Mouse (Mus musculus): ENCODE data around the gene Olfr771. TPM values are rescaled to one million over a fixed set of nuclear protein-coding genes. Genes with fewer than 3 reads are reported as not detected.
"Not testable (repeated sequence)": the region's sequence is repeated elsewhere in the genome, so short reads cannot be mapped to it uniquely, and the experiment has no call there.

Olfr771 gene
- total RNA-seq (2012; rRNA removed): not detected in 2 replicates
- not detected for polyA plus RNA-seq (2012; ENCODE audit: insufficient read depth in 1 of 2, insufficient read length in 2 of 2, low read depth in 1 of 2, low replicate concordance in 2 of 2, missing spikeins in 1 of 2)

GRCm38 (mm10) chr10:129164651-129165050 lies at the start of gene Olfr771:
TSS of gene Olfr771 (minus strand) at chr10:129164751.
- Histone ChIP-seq H3K27me3 (ENCODE audit: control insufficient read depth in 1 of 2, insufficient read depth in 2 of 2, low read length in 2 of 2) (no peaks in the 10 kb centered on the region), H3K27ac (ENCODE audit: control insufficient read depth, low read depth, low read length) (no peak within 1 kb of the TSS), H3K79me2 (ENCODE audit: control insufficient read depth, insufficient read depth, low read length, poor library complexity) (no peaks in the 10 kb centered on the region), H3K9me3 (replicated peaks; ENCODE audit: insufficient read depth, low read length) (no peaks in the 10 kb centered on the region), H3K4me3 (ENCODE audit: control insufficient read depth in 1 of 2, insufficient read depth in 1 of 2, low read depth in 2 of 2, low read length in 2 of 2) (no peak within 1 kb of the TSS), H3K9ac (ENCODE audit: control insufficient read depth, low read depth, low read length, poor library complexity, severe bottlenecking) (no peak within 1 kb of the TSS), H3K4me1 (ENCODE audit: control insufficient read depth in 1 of 2, insufficient read depth in 2 of 2, low read length in 2 of 2) (no peaks in the 10 kb centered on the region), H3K36me3 (ENCODE audit: control insufficient read depth in 1 of 2, insufficient read depth in 2 of 2, low read length in 2 of 2) (no peaks in the 10 kb centered on the region)
- DNase-seq (ENCODE audit: low read depth, low spot score): no peak
- TF ChIP-seq BHLHE40 (IDR thresholded peaks at IDR 0.05; ENCODE audit: borderline replicate concordance, low read depth, low read length) (no peak), GABPA (IDR thresholded peaks at IDR 0.05; ENCODE audit: low read depth, low read length) (no peak), CHD1 (IDR thresholded peaks at IDR 0.05; ENCODE audit: low read depth, low read length) (no peak), NELFE (IDR thresholded peaks at IDR 0.05; ENCODE audit: low read depth, low read length) (no peak), CHD2 (IDR thresholded peaks at IDR 0.05; ENCODE audit: low read length) (no peak), TBP (IDR thresholded peaks at IDR 0.05; ENCODE audit: low read depth, low read length) (no peak), GATA1 (IDR thresholded peaks at IDR 0.05; ENCODE audit: low read depth, low read length) (no peak), SMC3 (IDR thresholded peaks at IDR 0.05; ENCODE audit: low read depth, low read length) (no peak), TAL1 (IDR thresholded peaks at IDR 0.05; ENCODE audit: low read length) (no peak), ETS1 (IDR thresholded peaks at IDR 0.05; ENCODE audit: low read depth, low read length) (no peak), MAZ (IDR thresholded peaks at IDR 0.05; ENCODE audit: low read depth, low read length) (no peak)

GRCm38 (mm10) chr10:129187319-129187718 lies 22.8 kb upstream of the Olfr771 start, which contains the start of gene Olfr773:
TSS of gene Olfr773 (minus strand) at chr10:129187419.
- H3K27ac ChIP-seq (ENCODE audit: control insufficient read depth, low read depth, low read length); H3K36me3 ChIP-seq (ENCODE audit: control insufficient read depth in 1 of 2, insufficient read depth in 2 of 2, low read length in 2 of 2); H3K4me3 ChIP-seq (ENCODE audit: control insufficient read depth in 1 of 2, insufficient read depth in 1 of 2, low read depth in 2 of 2, low read length in 2 of 2); H3K9ac ChIP-seq (ENCODE audit: control insufficient read depth, low read depth, low read length, poor library complexity, severe bottlenecking); H3K4me1 ChIP-seq (ENCODE audit: control insufficient read depth in 1 of 2, insufficient read depth in 2 of 2, low read length in 2 of 2); H3K79me2 ChIP-seq (ENCODE audit: control insufficient read depth, insufficient read depth, low read length, poor library complexity); DNase-seq (ENCODE audit: low read depth, low spot score); H3K27me3 ChIP-seq (ENCODE audit: control insufficient read depth in 1 of 2, insufficient read depth in 2 of 2, low read length in 2 of 2); H3K9me3 ChIP-seq (replicated peaks; ENCODE audit: insufficient read depth, low read length): not testable (repeated sequence)

GRCm38 (mm10) chr10:129177821-129178220 lies 13.3 kb upstream of the Olfr771 start, which contains the start of gene Olfr772:
TSS of gene Olfr772 (minus strand) at chr10:129177921.
- not testable (repeated sequence) for H3K27me3 ChIP-seq (ENCODE audit: control insufficient read depth in 1 of 2, insufficient read depth in 2 of 2, low read length in 2 of 2); H3K4me1 ChIP-seq (ENCODE audit: control insufficient read depth in 1 of 2, insufficient read depth in 2 of 2, low read length in 2 of 2); H3K4me3 ChIP-seq (ENCODE audit: control insufficient read depth in 1 of 2, insufficient read depth in 1 of 2, low read depth in 2 of 2, low read length in 2 of 2); H3K36me3 ChIP-seq (ENCODE audit: control insufficient read depth in 1 of 2, insufficient read depth in 2 of 2, low read length in 2 of 2); H3K9me3 ChIP-seq (replicated peaks; ENCODE audit: insufficient read depth, low read length); H3K27ac ChIP-seq (ENCODE audit: control insufficient read depth, low read depth, low read length); H3K79me2 ChIP-seq (ENCODE audit: control insufficient read depth, insufficient read depth, low read length, poor library complexity); DNase-seq (ENCODE audit: low read depth, low spot score); H3K9ac ChIP-seq (ENCODE audit: control insufficient read depth, low read depth, low read length, poor library complexity, severe bottlenecking)

Measured in MEL (cell line).